Mouse (Mus musculus) neural tube, embryonic 14.5 days (tissue): ENCODE data around the gene Dazap2. TPM values are rescaled to one million over a fixed set of nuclear protein-coding genes. Genes with fewer than 3 reads are reported as not detected.

ENCODE experiments used
- ATAC-seq: fragments of 200-750 bp; cut with Nextera tagmentation; 2 replicates; pipeline ENCODE4 v1.8.0; 2017; ENCODE audit warnings: low read depth, mild to moderate bottlenecking, moderate TSS enrichment, moderate library complexity
- H3K27ac ChIP-seq: fragments of 300-500 bp; sonication (generic); 2 replicates; pipeline ENCODE4 v1.5.1; 2014; ENCODE audit warnings: low read depth, mild to moderate bottlenecking, control low read depth, low read length, moderate library complexity, mixed read lengths
- H3K27me3 ChIP-seq: fragments of 300-500 bp; sonication (generic); 2 replicates; pipeline ENCODE4 v1.6.1; 2014; ENCODE audit warnings: low read length; ENCODE audit not compliant: control insufficient read depth, insufficient read depth
- H3K36me3 ChIP-seq: fragments of 300-500 bp; sonication (generic); 2 replicates; pipeline ENCODE4 v1.6.1; 2014; ENCODE audit warnings: low read length, mixed read lengths; ENCODE audit not compliant: control insufficient read depth, insufficient read depth
- H3K4me1 ChIP-seq: fragments of 300-500 bp; sonication (generic); 2 replicates; pipeline ENCODE4 v1.6.1; 2014; ENCODE audit warnings: low read length; ENCODE audit not compliant: control insufficient read depth, insufficient read depth
- H3K4me2 ChIP-seq: fragments of 300-500 bp; sonication (generic); 2 replicates; pipeline ENCODE4 v1.6.1; 2014; ENCODE audit warnings: mild to moderate bottlenecking, low read depth, low read length, control low read depth
- H3K4me3 ChIP-seq: fragments of 300-500 bp; sonication (generic); 2 replicates; pipeline ENCODE4 v1.5.1; 2014; ENCODE audit warnings: low read depth, low read length, control low read depth, mixed read lengths
- H3K9ac ChIP-seq: fragments of 300-500 bp; sonication (generic); replicated peaks from 2 replicates; pipeline ENCODE4 v1.6.1; 2014; ENCODE audit warnings: low read depth, mild to moderate bottlenecking, control low read depth, low read length, mixed read lengths
- H3K9me3 ChIP-seq: fragments of 300-500 bp; sonication (generic); 2 replicates; pipeline ENCODE4 v1.6.1; 2016; ENCODE audit warnings: low read length; ENCODE audit not compliant: control insufficient read depth
- WGBS: fragments of 180-500 bp; shearing (Covaris S2); extraction: QIAGEN DNeasy Blood & Tissue Kit; methylation state at CpG from one replicate; pipeline ENCODE4 v1.1.7; 2014; 5-methylcytosine and 5-hydroxymethylcytosine counted together
- polyA plus RNA-seq: library from polyadenylated mRNA; unstranded; fragments of >200 nt; fragmentation: Nextera tagmentation; extraction: Ambion mirVana; gene quantifications from 2 replicates; pipeline ENCODE4 v1.2.1, GENCODE M21; 2014

Dazap2 gene
- polyA plus RNA-seq, 1 experiment from 2014 or later = 142 TPM

DNA sequence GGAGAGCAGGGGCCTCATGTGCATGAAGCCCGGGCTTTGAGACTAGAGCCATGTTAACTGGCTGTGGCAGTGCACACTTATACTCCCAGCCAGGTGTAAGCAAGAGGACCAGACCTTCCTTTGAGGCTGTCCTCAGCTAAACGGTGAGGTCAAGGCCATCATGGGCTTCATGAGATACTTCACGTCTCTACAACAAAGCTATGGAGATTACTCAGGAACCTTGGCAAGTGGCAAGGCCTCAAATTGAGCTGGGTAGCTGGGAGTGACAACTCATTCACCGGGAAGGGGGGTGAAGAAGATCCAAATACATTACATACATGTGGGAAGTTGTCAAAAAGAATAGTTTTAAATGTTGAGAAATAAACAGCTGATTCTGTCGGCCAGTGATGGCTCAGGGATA is 45.7 kb downstream of the Dazap2 start:
- Histone ChIP-seq H3K4me2 (no peak overlapping the region), H3K36me3 (no peaks in the 10 kb centered on the region), H3K27ac (no peak overlapping the region), H3K27me3 (no peaks in the 10 kb centered on the region), H3K4me3 (no peak overlapping the region), H3K9me3 (no peaks in the 10 kb centered on the region), H3K4me1 (no peaks in the 10 kb centered on the region), H3K9ac (no peak overlapping the region)
- WGBS = 88% methylated on average over 5 of the region's 5 CpGs
- ATAC-seq = no peak

DNA sequence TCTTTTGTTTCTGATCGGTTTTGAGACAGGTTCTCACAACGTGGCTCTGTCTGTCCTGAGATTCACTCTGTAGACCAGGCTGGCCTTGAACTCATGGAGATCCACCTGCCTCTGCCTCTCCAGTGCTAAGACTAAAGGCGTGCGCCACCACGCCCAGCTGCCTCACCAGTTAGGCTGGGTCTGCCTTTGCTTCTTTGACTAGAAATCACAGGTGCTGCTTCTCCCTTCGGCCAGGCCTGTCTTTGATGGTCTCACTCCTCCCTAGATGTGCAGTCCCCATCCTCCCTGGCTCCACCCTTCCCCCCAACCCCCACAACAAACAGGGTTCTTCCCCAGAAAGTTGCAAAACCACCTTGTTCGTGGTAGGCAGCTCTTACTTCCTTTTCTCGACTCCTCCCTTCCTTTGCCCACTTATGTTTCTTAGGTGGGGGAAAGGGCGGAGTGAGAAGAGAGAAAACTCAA is 49.7 kb downstream of the Dazap2 start:
- Histone ChIP-seq H3K9me3 (no peaks in the 10 kb centered on the region), H3K36me3 (no peaks in the 10 kb centered on the region), H3K27ac (no peak overlapping the region), H3K27me3 (no peaks in the 10 kb centered on the region), H3K4me3 (no peak overlapping the region), H3K9ac (no peak overlapping the region), H3K4me1 (no peaks in the 10 kb centered on the region), H3K4me2 (no peak overlapping the region)
- no peak for ATAC-seq
- WGBS = 75% methylated on average over 9 of the region's 9 CpGs

- H3K4me2 ChIP-seq = no peak overlapping the region
- no peaks in the 10 kb centered on the region for H3K27me3 ChIP-seq
- ATAC-seq = no peak
- H3K4me1 ChIP-seq = no peaks in the 10 kb centered on the region
- no peaks in the 10 kb centered on the region for H3K9me3 ChIP-seq
- no peak overlapping the region for H3K9ac ChIP-seq
- no peaks in the 10 kb centered on the region for H3K36me3 ChIP-seq
- 26% methylated on average over 9 of the region's 9 CpGs for WGBS
- no peak overlapping the region for H3K4me3 ChIP-seq
- H3K27ac ChIP-seq = no peak overlapping the region
Measured at GRCm38 (mm10) chr15:100665411-100666218, 50.5 kb downstream of the Dazap2 start.

GRCm38 (mm10) chr15:100666219-100666696 is 51.1 kb downstream of the Dazap2 start:
- Histone ChIP-seq H3K4me1 (no peaks in the 10 kb centered on the region), H3K27ac (no peak overlapping the region), H3K9me3 (no peaks in the 10 kb centered on the region), H3K36me3 (no peaks in the 10 kb centered on the region), H3K9ac (no peak overlapping the region), H3K27me3 (no peaks in the 10 kb centered on the region), H3K4me2 (no peak overlapping the region), H3K4me3 (no peak overlapping the region)
- 3% methylated on average over 7 of the region's 7 CpGs for WGBS
- no peak for ATAC-seq

DNA sequence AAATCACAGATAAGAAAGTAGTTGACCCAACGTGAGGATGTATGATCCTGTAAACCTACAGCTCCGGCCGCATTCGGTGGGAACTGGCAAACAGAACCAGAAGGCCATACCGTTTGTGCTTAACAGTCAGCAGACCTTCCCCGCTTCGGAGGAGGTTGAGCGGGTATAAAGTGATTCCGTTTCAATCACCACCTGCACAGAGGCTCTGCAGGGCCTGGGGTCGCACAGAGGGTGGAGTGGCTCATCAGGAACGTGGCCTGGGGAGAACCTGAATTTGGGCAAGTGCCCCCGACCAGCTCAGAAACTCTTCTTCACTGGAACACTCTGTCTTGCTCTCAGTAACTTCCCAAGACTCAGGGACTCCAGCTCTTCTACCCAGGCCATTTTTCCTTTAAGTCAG is 51.7 kb downstream of the Dazap2 start:
- Histone ChIP-seq H3K4me1 (no peaks in the 10 kb centered on the region), H3K27ac (no peak overlapping the region), H3K9ac (no peak overlapping the region), H3K27me3 (no peaks in the 10 kb centered on the region), H3K36me3 (no peaks in the 10 kb centered on the region), H3K4me3 (no peak overlapping the region), H3K4me2 (no peak overlapping the region), H3K9me3 (no peaks in the 10 kb centered on the region)
- no peak for ATAC-seq
- WGBS = 16% methylated on average over 12 of the region's 12 CpGs

- Histone ChIP-seq H3K9me3 (no peaks in the 10 kb centered on the region), H3K4me2 (no peak overlapping the region), H3K4me3 (no peak overlapping the region), H3K27me3 (no peaks in the 10 kb centered on the region), H3K36me3 (no peaks in the 10 kb centered on the region), H3K27ac (no peak overlapping the region), H3K4me1 (no peaks in the 10 kb centered on the region), H3K9ac (no peak overlapping the region)
- WGBS = 40% methylated on average over 6 of the region's 6 CpGs
- no peak for ATAC-seq
Measured at GRCm38 (mm10) chr15:100667420-100667819, 52.3 kb downstream of the Dazap2 start.

GRCm38 (mm10) chr15:100667871-100668545 is 52.9 kb downstream of the Dazap2 start:
- Histone ChIP-seq H3K36me3 (no peaks in the 10 kb centered on the region), H3K4me3 (no peak overlapping the region), H3K4me1 (no peaks in the 10 kb centered on the region), H3K9me3 (no peaks in the 10 kb centered on the region), H3K4me2 (no peak overlapping the region), H3K27me3 (no peaks in the 10 kb centered on the region), H3K9ac (no peak overlapping the region), H3K27ac (no peak overlapping the region)
- ATAC-seq = no peak
- 88% methylated on average over 5 of the region's 5 CpGs for WGBS

GRCm38 (mm10) chr15:100669337-100669736 is 54.2 kb downstream of the Dazap2 start, which contains the start of gene Bin2:
TSS of gene Bin2 (minus strand) at chr15:100669553.
- no peak within 1 kb of the TSS for H3K27ac ChIP-seq
- no peaks in the 10 kb centered on the region for H3K4me1 ChIP-seq
- no peaks in the 10 kb centered on the region for H3K36me3 ChIP-seq
- H3K27me3 ChIP-seq = no peaks in the 10 kb centered on the region
- no peaks in the 10 kb centered on the region for H3K9me3 ChIP-seq
- 94% methylated on average over 20 of the region's 20 CpGs for WGBS
- ATAC-seq = no peak
- H3K4me2 ChIP-seq = no peak within 1 kb of the TSS
- H3K9ac ChIP-seq = no peak within 1 kb of the TSS
- H3K4me3 ChIP-seq = no peak within 1 kb of the TSS

GRCm38 (mm10) chr15:100670004-100670403 is 54.9 kb downstream of the Dazap2 start:
- no peaks in the 10 kb centered on the region for H3K36me3 ChIP-seq
- no peak overlapping the region for H3K4me3 ChIP-seq
- no peaks in the 10 kb centered on the region for H3K4me1 ChIP-seq
- WGBS = 66% methylated on average over 8 of the region's 8 CpGs
- no peaks in the 10 kb centered on the region for H3K27me3 ChIP-seq
- H3K27ac ChIP-seq = no peak overlapping the region
- H3K9me3 ChIP-seq = no peaks in the 10 kb centered on the region
- no peak for ATAC-seq
- no peak overlapping the region for H3K9ac ChIP-seq
- no peak overlapping the region for H3K4me2 ChIP-seq
